Mouse (Mus musculus) right cerebral cortex, adult 2 months (tissue): ENCODE measurements at regions not wholly inside any gene's neighbourhood (a gene's known extent, or its start where the extent isn't known, plus 50 kb on each side); places are given as distances from the start of the nearest gene placed in this dataset.
A peak's percentile ranks its signal among the peaks of the same experiment; 100 is the strongest.

Source experiments
- DNase-seq, 2 experiments: peaks; one replicate each; pipeline ENCODE4 v3.0.0; 2021 to 2022; ENCODE audit warnings: low spot score in 2 of 2

DNA sequence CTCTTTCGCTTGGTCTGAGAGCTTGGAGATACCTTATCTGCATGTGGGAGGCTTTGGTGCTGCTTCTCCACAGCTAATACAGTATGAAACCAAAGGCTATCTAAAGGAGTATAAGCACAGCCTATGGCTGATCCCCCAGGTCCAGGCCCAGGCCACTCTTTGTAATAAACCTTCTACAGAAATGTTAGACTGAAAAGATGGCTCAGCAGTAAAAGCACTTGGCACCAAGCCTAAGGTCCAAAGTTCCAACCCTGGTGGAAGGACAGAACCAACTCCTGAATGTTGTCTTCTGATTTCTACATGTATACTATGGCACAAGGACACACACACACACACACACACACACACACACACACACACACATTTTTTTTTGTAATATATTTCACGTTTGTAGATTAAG lies 1397.2 kb upstream of the Cntnap5a start:
- no peak for DNase-seq

GRCm38 (mm10) chr1:114330541-114330940 lies 1354.0 kb upstream of the Cntnap5a start:
- peak; percentile 3 for DNase-seq

GRCm38 (mm10) chr1:114358215-114358995 lies 1326.2 kb upstream of the Cntnap5a start:
- no peak for DNase-seq

- no peak for DNase-seq
Observed at GRCm38 (mm10) chr1:114392034-114392433, 1292.5 kb upstream of the Cntnap5a start.
